Mouse (Mus musculus) left cerebral cortex, postnatal 4 days (tissue): ENCODE data around the gene Zp1. TPM values are rescaled to one million over a fixed set of nuclear protein-coding genes. Genes with fewer than 3 reads are reported as not detected.
A peak's percentile ranks its signal among the peaks of the same experiment; 100 is the strongest.

ENCODE experiments used
- DNase-seq: peaks from one replicate; pipeline ENCODE4 v3.0.0-alpha.2; 2022
- intact Hi-C: fragments of 180-260 bp; cut with DNase I; formaldehyde crosslinking; loops from one replicate; pipeline ENCODE4 v1.15.1; 2025
- total RNA-seq, 2 experiments: library from RNA; stranded (reverse); gene quantifications; 2 replicates each; pipeline ENCODE4 v1.2.3; 2021

The Zp1 gene
- under 1 TPM in 1 of 2 experiments, not detected in 1; 0.32 TPM for total RNA-seq

DNA sequence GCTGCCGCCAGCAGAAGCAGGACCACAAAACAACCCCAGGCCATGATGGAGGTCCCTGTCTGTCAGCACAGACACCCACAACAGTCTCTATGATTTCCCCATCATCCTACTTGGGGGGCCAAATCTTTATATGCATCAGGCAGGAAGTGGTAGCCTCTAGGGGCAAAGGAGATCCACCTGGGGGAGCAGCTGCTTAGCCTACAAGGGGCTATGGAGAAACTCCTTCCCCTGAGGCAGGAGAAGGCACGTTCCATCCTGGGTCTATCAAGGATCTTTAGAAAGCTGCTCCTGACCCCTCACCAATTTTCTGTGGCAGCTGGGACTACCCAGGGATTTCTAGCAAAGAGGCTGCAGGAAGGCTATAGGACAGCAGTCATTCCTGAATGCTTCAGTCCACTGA lies at the start of gene Zp1:
Gene Zp1, minus strand, starts transcription at position 101 of the 400 bp plus-strand sequence.
- intact Hi-C loops = no loop called here
- DNase-seq = no peak

DNA sequence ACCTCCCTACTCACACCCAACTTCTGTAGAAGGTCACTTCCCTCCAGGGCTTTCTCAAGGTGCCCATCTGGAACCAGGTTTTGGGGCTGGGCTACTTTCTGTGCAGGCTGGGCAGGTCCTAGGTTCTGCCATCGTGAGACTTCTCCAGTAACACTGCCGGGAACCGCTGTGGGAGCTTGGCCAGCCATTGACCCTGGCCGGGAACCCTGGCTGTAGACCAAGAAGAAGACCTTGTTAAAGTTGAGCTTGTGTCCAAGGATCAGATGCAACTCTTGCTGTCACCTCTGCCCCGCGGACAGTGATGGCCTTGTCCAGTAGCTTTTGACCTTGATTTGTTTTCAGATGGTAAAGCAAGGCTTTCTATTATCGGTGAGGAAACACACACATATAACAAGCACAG lies 48.1 kb upstream of the Zp1 start:
- intact Hi-C loops = no loop called here
- DNase-seq = no peak

DNA sequence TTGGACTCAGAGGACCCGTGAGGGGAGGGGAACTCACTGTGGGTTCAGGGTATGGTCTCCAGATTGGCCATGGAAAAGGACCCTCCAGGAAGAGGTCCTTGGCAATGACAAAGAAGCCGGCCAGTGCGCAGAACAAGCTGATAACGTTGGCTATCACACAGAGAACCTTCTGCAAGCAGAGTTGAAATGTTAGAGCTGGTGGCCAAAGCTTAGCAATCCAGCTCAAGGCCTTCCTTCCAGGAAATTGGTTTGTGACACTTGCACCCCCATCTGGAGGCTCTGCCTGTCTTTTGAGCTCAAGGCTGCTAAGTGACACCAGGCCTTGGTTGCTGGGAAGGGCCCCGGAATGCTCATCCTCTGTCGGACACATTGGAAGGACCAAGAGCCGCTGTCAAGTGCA lies 45.3 kb upstream of the Zp1 start:
- DNase-seq = no peak
- intact Hi-C loops = no loop called here

DNA sequence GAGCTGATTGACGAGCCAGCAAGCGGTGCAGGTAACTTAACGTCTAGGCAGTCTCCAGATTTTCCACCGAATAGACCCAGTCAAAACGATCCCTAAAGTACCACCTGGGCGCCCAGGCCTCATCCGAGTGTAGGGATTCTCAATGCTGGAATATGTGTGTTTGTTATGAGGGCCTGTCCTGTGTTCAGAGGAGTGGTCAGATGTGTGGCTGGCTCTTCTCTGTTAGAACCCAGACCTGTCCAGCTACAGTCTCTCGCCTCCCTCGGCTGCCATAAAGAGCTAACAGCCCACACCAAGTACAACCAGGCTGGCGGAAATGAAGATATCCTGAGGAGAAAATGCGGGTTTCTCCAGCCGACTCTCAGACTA lies 39.5 kb upstream of the Zp1 start:
- DNase-seq = no peak
- intact Hi-C loops = loop anchor here (5.0 kb wide), 1 partner anchor 293 kb away; no protein-coding TSS in a partner anchor

DNA sequence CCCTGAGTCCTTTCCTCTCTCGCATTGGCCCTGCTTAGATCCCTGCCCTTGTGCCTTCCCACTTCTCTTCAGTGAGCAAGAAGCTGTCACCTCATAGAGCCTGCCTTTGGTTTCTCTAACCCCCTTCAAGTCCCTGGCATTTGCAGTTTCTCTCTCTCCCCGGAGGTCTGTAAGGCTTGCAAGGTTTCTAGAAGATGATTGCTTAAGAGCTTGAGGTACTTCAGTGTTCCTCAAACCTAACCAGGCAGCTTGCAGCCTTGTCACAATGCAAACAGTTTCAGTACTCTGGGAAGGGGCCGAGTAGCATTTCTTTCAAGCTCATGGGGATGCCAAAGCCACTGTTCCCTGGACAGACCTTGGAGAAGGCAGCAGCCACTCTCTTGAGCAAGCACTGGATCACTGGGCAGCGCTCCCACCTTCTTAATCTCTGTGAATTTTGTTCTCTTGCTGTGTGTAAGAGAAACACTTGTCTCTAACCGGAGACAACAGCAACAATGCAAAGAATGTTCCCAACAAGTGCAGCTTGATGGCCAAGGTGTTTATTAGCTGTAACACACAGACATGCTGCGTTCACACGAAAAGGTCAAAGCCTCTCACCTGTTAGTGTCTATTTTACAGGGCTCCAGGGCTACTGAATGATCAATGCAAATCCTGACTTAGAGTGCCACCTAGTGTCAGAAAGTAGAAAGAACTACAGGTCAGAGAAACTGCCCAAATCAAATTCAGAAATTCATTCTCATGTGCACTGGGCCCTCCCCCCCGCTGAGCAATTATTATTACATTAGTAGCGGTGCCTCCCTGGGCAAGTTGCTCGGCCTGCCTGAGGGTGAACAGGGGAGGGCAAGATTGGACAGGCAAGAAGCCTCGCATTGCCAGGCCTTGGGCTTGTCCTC lies 38.9 kb upstream of the Zp1 start:
- peak; percentile 44 for DNase-seq
- intact Hi-C loops = no loop called here

DNA sequence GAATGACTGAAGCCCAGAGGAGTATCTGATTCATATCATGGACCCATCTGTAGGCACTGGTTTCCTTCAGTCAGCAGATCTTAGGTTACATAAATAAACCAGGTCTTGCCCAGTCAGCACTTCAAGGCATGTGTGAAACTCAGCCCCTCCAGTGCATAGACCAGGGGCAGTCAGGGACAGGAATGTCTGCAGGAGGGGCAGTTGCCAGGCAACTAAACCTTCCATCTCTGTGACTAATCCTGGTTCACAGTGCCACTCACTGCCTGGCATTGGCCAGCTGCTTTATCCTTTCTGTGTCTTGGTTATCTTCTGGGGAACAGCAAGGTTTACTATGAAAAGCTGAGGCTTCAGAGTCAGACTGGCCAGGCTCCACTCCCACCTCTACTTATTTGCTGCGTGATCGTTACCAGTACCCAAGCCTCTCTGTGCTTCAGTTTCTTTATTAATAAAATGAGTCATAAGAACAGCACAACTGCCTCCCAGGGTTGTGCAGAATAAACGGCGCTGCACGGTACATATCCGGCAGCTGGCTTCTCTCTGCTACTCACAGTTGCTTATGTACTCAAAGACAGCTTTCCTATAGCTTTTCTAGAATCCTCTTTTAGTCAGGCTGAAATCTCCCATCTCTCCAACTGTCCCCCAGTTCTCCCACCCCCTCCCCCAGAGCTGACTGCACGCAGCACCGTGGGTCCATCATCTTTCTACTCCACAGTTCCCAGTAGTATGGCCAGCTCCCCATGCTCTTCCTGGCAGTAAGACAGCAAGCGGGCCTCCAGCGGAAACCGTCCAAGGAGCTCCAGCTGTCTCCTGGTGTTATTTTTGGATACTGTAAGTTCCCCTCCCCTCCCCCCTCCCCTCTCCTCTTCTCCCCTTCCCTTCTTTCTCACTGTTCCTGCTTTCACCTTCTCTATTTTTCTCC lies 31.8 kb upstream of the Zp1 start:
- intact Hi-C loops = no loop called here
- peak; percentile 28 for DNase-seq

DNA sequence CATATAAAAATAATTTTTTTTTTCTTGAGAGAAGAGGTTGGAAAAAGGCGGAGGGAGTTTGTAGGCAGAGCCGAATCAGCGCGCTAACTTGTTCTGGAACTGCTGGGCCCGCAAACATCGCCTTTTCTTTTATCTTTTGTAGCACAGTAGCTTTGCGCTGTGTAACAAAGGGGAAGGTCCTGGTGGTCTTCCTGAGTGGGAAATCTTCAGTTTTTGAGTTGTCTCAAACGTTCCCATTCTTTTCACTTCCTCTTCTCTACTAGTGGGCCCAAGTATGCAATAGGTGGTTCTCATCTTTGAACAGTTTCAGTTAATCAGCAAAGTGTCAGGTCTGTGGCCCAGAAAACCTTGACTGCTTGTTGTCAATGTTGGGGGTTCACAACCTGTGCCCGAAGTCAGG lies 29.1 kb upstream of the Zp1 start:
- intact Hi-C loops = no loop called here
- no peak for DNase-seq

DNA sequence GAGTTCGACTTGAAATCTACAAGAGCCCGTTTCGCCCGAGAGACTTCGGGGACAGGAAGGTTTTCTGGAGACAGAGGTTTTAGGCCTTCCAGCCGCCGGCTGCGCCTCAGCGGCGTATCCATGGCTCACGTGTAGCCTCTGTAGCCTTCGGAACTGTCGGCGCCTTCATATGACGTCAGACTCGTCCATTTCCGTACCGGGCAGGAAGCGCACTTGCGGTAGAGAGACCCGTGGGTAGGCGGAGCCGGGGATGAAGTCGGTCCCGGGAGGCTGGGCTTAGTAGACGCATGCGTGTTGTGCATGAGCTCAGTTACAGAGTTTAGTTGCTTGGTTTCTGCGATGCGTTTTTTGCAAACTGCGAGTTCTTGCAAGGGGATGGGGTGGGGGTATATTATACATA lies 28.7 kb upstream of the Zp1 start, which contains the start of gene Ccdc86:
Gene Ccdc86, minus strand, starts transcription at position 155 of the 400 bp plus-strand sequence.
- DNase-seq = peak; percentile 97
- intact Hi-C loops = no loop called here

DNA sequence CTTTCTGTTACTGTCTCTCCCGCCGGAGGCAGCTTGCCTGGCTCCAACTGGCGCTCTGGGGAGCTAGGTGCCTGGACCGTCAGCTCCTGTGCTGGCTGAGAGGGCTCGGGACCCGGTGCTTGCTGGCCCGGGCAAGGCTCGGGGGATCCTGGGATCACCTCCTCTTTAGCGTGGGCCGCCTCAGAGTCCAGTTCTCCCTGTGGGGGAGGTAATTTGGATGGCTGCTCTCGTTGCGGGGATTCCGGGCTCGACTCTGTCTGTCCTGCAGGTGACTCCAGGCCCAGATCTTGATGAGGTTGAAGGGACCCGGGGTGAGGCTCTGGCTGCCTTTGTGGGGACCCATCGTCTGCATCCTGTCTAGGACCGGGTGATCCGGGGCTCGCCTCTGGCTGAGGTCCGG lies 28.0 kb upstream of the Zp1 start:
- DNase-seq = no peak
- intact Hi-C loops = no loop called here

DNA sequence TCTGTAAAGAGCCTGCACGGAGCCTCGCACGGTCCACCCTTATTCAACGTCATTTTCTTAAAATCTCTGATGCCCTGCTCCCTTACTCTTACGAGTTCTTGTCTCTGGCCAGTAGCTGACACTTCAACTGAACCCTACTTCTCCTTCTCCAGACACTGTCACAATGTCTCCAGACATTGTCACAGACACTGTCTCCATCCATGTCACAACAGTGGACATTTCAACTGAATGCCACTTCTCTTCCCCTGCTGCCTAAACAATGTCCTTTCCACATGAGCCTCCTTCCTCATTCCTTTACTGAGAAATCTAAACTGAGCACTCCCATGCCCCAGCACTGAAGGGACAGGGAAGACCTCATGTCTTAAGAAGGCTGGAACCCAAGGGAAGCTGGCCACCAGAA lies 26.8 kb upstream of the Zp1 start:
- intact Hi-C loops = no loop called here
- DNase-seq = no peak

DNA sequence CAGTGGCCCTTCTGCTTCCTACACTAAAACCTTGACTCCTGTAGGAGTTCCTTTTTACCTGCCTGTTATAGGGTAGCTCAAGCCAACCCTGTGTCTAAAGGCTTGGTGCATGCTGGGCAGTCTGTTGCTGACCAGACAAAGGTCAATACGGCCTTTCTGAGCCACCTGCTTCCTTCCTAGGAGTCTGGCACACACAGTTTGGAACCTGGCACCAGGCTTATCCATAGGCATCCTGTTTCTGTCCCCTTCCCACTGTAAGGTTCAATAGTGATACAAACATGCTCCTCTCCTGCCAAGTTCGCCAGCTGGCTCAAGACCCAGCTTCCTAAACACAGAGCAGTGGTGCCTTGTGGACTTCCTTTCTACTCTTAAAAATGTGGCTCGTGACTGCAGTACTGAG lies 26.1 kb upstream of the Zp1 start:
- DNase-seq = no peak
- intact Hi-C loops = no loop called here

DNA sequence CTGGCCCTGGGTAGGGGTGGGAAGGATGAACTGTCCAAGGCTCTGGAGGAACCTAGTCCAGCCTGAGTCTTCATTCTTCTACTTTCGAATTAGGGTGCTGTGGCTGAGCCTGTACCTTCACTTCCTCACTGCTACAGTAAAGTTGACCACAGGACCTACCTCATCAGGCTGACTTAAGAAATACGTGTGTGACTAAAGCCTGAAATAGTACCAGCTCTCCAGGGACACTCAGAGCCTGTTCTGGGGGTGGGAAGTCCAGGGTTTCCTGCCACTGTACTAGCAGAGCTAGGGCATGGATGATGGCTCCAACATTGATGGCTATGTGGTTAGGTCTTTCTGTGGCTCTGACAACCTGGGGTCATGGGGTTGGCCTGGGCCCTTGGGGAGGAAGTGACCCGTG lies 23.5 kb upstream of the Zp1 start:
- intact Hi-C loops = no loop called here
- no peak for DNase-seq

DNA sequence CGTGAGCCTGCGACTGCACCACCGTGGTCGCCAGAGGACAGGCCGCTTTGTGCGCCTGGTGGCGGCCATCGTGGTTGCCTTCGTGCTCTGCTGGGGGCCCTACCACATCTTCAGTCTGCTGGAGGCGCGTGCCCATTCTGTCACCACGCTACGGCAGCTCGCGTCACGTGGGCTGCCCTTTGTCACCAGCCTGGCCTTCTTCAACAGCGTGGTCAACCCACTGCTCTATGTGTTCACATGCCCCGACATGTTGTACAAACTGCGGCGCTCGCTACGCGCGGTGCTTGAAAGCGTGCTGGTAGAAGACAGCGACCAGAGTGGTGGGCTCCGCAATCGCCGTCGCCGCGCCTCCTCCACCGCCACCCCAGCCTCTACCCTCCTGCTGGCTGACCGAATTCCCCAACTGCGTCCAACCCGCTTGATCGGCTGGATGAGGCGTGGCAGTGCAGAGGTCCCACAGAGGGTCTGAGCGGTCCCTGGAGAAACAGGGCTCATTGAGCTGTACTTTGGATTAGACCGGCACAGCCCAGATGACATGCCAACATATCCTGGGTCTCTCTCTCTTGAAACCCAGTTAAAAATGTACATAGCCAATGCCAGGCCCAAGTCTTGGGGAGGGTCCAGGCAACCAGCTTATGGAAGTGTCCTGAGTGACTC lies 20.5 kb upstream of the Zp1 start:
- DNase-seq = peak; percentile 36
- intact Hi-C loops = no loop called here

DNA sequence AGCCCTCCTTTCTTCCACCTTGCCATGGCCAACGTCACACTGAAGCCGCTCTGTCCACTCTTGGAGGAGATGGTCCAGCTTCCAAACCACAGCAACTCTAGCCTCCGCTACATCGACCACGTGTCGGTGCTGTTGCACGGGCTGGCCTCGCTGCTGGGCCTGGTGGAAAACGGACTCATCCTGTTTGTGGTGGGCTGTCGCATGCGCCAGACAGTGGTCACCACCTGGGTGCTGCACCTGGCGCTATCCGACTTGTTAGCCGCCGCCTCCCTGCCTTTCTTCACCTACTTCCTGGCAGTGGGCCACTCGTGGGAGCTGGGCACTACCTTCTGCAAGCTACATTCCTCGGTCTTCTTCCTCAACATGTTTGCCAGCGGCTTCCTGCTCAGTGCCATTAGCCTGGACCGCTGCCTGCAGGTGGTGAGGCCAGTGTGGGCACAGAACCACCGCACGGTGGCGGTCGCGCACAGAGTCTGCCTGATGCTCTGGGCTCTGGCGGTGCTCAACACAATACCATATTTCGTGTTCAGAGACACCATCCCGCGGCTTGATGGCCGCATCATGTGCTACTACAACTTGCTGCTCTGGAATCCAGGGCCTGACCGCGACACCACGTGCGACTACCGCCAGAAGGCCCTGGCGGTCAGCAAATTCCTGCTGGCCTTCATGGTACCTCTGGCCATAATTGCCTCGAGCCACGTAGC lies 19.8 kb upstream of the Zp1 start:
- intact Hi-C loops = no loop called here
- DNase-seq = peak; percentile 86

DNA sequence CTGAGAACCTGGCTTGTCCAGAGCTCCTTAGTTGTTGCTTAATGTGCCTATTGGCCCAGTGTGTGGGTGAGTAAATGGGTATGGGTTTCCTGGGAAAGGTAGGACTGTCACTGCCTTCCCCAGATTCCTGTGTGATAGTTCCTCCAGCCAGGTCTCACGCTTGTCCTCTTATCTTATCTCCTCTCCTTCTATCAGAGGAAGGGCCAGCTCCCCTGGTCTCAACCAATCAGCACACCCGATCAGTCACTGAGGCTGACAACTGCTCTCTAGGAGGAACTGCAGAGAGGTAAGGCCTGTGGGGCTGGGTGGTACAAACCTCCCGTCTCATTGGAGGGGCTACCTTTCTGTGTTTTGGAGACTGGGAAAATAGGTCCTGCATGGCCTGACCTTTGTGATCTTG lies 18.3 kb upstream of the Zp1 start:
- DNase-seq = no peak
- intact Hi-C loops = no loop called here

DNA sequence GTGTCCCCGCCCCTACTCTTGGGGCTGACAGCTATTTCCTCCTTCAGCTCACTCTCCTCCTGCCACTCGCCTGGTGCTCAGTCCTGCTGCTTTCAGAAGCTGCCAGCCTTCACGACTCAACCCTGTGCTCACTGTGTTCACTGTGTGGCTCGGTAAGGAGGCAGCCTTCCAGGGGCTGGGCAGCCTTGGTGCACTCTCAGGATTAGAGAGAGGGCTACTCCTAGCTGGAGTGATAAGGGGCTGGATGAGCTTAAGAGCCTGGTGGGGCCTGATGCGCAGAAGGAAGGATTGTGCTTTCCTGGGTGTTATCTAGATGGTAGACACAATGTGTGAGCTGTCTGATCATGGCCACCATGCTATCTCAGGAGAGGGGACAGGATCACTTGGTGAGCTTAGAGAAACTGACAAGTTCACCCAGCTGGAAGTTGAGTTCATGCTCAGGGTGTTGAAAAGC lies 16.7 kb upstream of the Zp1 start, which contains the start of gene Ptgdr2:
Gene Ptgdr2, plus strand, starts transcription at position 51 of the 454 bp plus-strand sequence.
- intact Hi-C loops = no loop called here

DNA sequence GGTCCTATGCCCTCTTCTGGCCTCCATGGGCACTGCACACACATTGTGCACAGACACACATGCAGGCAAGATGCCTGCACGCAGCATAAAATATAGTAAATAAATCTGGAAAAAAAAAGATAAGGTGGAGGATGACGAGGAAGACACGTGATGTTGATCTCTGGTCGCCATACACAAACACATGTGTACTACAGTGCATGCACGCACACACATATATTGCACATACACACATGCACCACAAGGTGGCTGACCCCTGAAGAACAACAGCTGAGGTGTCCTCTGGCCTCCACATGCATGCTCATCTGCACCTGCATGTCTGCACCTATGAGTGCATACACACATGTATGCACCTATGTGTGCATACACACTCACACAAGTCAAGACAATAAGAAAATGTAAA lies 15.6 kb upstream of the Zp1 start:
- intact Hi-C loops = no loop called here
- DNase-seq = no peak

More for the DNA sequence above, 16.7 kb upstream of the Zp1 start, which contains the start of gene Ptgdr2:
- DNase-seq = no peak

DNA sequence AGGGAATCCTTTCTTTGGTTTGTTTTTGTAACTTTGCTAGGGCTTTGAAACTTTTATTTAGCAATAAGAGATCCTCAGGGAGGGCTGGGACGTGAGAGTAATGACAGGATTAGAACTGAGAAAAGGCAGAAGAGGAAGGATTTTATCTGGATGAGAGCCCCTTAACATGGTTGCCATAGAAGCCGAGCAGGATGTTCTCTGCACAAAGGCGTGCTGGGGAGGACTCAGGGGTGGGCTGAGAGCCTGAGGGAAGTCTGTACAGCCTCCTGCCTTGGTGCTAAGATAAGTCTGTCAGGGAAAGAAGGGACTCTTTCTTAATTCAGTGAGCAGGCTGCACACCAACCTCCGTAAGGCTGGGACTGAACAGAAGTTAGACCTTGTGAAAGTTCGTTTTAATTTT lies 14.6 kb upstream of the Zp1 start:
- intact Hi-C loops = no loop called here

DNA sequence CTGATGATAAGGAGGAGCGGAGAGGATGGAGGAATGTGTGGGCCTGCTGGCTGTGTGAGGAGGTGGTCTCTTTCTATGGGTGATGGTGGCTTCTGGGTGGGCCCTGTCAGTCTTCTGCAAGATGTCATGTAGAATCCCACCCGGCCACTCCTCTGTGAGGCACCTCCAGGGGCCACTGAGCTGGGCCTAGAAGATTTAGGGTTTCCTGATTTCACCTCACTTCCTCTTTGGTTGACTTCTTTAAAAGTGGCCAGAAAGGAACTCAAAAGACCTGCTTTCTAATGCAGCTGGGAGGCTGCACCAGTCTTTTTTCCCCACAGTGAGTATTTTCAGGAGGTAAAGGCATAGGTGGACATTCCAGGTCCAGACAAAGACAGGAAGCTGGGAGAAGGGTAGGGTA lies 10.2 kb upstream of the Zp1 start:
- DNase-seq = no peak
- intact Hi-C loops = no loop called here

More for the DNA sequence above, 14.6 kb upstream of the Zp1 start:
- no peak for DNase-seq

DNA sequence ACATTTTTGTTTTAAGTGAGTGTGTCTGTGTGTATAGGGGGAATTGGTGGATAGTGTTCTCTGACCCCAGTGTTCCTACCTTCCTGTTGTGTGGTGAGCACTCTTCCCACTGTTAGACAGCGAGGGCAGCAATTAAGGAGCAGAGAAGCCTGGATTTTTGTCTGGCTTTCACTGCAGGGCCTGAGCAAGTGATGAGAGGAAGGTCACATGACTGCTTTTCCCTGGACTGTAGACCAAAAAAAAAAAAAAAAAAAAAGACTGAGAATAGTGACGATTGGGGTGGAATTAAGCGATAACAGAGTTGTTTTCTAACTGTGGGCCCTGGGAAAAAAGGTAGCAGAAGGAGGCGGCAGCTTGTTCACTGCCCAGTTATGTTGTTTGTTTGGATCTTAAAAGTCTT lies 6.2 kb upstream of the Zp1 start:
- intact Hi-C loops = no loop called here
- DNase-seq = no peak
